Mouse (Mus musculus) activated CD4-positive, CD25-positive, alpha-beta regulatory T cell, adult 4 months (primary cell): ENCODE data around the gene Por. TPM values are rescaled to one million over a fixed set of nuclear protein-coding genes. Genes with fewer than 3 reads are reported as not detected.

Experiments
- ATAC-seq: one replicate; pipeline ENCODE4 v1.8.0; 2017
- polyA plus RNA-seq, 2 experiments: library from polyadenylated mRNA; unstranded; fragments of 100-300 nt; shearing (Covaris generic); gene quantifications; one replicate each; pipeline ENCODE4 v1.2.1; 2017

Gene Por
- 10 to 100 TPM; 15.7 to 21.9 TPM for polyA plus RNA-seq

DNA sequence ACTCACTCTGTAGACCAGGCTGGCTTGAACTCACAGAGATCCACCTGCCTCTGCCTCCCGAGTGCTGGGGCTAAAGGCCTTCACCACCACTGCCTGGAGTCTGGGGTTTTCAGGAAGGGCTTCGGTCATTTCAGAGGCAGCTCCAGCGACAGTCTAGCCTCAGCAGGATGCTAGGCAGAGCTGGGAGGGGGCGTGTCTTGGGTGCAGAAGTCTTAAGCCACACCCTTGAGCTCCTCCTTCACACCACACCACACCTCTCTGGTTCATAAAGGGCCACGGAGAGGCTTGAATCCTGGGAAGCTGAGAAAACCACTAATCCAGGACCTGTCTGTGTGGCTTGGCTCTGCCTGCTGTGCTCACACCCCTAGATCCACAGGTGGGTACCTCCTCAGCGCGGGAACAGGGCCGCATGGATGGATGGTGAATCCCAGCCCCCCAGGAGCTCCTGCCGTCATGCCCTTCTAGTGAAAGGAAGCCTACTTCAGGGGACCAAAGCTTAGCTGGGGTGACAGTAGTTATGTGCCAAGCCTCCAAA is at the start of gene Por:
Por (plus strand) TSS at position 293 of the 535 bp plus-strand sequence.
- ATAC-seq = peak; percentile 66

DNA sequence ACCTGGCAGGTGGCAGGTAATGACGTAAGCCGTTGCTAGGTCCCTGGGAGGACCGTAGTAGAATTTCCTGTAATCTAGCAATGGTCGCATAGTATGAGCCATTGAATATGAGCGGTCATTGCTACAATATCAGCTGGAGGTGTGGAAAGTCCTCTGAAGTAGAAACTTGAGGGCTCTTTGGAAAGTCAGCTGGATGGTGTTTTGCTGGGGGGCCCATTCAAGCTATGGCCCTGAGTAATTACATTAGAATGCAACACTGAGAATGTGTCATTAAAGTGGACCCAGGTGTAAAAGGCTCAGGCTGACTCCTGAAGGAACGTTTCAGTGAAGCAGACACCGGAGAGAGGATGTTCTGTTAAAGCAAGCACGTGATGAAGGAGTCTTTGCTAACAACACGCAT is 49.3 kb upstream of the Por start:
- no peak for ATAC-seq

DNA sequence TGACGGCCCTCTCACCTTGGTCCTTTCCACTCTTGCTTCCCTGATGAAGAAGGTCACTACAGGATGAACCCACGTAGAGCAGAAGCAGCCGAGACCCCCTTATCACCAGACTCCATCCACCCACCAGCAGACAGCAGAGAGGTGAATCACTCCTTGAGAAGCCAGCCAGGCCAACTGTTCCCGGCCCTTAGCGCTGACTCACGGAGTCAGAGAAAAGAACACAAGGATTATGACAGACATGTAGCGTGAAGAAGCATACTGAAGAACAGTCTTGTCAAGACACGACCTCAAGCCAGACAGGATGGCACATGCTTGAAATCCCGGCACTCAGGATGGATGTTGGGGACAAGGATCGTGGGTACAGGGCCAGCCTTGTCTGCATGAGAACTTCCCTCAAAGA is 48.1 kb upstream of the Por start:
- ATAC-seq = no peak

- no peak for ATAC-seq
Measured at GRCm38 (mm10) chr5:135623006-135623563, 46.7 kb upstream of the Por start.

GRCm38 (mm10) chr5:135628916-135629315 is 40.9 kb upstream of the Por start:
- no peak for ATAC-seq

DNA sequence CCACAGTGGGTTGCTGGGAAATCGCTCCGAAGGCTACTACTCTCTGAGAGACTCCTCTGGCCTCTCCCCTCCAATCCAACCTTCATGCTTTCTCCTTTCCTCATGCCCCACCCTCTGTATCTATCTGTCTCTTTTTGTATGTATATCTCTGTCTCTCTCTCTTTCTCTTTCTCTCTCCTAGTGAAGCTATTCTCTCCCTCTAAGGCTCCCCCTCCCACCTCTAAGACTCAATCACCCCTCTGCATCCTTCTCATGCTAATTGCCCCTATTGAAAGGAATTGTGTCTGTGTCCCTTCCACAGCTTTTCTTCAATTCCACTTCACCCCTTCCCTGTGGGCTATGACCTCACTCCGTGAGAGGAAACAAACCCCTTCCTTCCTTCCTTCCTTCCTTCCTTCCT is 40.4 kb upstream of the Por start:
- no peak for ATAC-seq

DNA sequence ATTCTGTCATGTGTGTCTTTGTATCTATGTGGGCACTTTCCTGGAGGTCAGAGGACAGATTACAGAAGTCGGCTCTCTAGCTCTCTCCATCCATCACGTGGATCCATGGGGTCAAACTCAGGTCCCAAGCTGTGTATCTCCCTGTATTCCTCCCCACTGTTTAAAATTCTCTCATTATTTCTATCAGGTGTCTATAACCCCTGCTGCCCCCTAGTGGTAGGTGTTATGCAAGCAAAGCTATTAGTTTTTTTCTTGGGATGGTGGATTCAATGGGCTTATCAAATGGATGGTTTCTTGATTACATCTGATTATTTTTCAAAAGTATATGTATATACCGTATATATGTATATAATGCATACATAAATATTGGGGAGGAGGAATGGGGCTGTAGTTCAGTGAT is 39.2 kb upstream of the Por start:
- no peak for ATAC-seq

DNA sequence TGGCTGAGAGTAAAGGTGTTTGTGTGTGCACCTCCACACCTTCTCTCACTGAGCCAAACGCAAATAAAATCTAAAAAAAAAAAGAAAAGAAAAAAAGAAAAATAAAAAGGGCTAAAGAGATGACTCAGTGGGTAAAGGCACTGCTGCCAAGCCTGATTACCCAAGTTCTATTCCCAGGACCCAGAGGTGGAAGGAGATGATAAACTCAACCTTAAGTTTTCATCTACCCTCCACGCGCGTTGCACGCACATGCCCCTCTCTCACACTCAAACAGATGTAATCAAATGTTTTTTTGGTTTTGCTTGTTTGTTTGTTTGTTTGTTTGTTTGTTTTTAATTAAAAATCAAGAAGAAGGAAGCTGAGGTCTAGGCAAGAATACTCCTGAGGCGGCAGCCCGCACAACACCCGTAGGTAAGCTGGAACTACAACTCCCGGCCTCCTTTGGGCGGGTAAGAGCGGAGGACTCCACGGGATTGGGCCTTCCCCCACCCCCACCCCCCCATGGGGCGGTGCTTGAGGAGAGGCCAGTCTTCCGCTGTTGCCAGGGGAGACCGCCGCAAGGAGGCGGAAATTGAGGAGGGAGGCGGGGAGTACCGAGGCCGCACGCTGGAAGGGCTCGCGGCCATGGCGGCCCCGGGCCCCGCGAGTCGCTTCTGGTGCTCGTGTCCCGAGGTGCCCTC is 37.6 kb upstream of the Por start, which contains the start of gene Rhbdd2:
Rhbdd2 (plus strand) TSS at position 502 of the 680 bp plus-strand sequence.
- ATAC-seq = peak; percentile 96

DNA sequence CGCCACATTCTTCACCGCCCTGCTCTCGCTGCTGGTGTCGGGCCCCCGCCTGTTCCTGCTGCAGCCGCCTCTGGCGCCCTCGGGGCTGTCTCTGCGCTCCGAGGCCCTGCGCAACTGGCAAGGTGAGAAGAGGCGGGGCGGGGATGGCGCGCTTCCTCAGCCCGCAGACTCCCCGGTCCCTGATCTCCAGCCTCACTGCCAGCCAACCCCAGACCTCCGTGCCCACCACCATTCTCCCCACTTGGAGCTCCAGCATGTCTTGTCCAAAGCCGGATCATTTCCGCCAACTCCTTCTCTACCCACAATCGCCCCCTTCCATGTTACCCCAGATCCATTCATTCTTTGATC is 37.1 kb upstream of the Por start:
- ATAC-seq = peak; percentile 66

- no peak for ATAC-seq
Measured at GRCm38 (mm10) chr5:135639760-135640458, 29.9 kb upstream of the Por start.

DNA sequence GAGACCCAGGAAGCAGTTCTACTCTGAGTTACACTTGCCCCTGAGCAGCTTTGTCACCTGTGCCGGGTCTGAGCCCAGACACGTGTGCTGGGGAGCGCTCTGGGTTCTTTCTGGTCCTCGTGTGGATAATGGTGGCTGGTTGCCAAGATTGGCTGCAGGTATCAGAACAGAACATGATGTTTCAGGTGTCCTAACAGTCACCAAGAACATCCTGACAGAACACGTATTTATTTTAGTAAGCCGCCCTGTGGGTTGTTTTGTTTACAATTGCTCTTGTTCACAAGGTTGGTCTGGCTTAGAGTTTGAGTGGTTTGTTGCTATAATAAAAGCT is 29.4 kb upstream of the Por start:
- ATAC-seq = no peak

DNA sequence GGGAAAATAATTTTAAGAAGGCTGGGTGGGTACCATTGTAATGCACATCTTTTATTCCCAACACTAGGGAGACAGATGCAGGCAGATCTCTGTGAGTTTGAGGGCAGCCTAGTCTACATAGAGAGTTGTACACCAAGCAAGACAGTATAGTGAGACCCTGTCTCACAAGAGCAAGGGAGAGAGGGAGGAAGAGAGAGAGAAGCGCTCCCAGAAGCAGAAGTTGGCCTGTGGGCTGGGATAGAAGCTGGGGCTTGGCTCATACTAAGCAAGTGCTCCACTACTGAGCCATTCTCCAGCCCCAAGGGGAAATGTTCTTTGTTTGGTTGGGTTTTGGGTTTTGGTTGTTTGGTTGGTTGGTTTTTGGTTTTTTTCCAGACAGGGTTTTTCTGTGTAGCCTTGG is 28.8 kb upstream of the Por start:
- no peak for ATAC-seq

GRCm38 (mm10) chr5:135642686-135643551 is 26.9 kb upstream of the Por start:
- ATAC-seq = no peak

DNA sequence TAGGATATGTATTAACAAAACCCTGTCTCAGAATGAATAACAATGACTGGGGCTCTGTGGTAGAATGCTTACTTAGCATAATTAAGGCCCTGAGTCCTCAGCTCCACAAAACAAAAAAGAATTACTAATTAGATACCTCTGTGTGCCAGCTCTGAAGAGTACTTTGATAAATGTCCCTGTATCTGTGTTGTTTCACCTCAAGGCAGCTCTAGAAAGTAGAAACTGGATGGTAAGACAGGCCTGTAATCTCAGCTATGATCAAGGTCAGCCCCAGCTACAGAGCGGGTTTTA is 26.3 kb upstream of the Por start:
- no peak for ATAC-seq

DNA sequence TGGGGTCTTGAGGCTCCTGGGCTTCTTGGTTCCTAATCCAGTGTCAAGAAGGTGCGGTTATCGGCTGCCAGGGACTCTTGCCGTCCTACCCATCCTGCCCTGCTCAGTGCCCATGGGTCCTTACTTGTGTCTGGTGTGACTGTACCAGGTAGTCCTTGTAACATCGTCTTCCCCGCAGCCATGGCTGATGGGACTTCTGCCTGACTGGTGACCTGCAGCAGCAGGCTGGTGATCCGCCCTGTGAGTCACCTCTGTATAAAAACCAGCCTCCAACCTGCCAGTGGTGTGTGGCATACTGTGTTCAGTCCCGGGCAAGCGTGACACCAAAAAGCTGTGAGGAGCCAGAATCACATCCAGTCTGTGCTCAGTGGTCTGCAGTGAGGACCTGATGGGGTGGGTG is 26.0 kb upstream of the Por start:
- no peak for ATAC-seq

DNA sequence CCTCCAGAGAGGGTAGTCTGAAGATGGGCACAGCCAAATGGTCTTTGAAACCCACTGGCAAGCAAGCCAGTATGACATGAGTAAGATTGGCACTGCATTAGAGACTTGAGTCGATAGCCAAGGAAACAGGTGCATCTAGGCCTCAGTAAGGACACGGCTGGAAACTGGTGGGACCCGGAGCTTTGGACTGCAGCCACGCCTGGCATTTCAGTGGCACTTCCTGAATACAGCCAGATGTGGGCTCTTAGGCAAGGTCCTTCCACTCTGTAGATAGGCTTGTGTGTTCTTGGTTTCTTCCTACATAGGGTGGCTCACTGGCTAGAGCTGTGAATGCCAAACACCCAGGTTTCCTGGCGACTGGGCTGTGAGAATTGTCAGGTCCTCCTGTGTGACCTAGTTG is 24.5 kb upstream of the Por start:
- no peak for ATAC-seq

GRCm38 (mm10) chr5:135646038-135646437 is 23.8 kb upstream of the Por start:
- ATAC-seq = no peak

DNA sequence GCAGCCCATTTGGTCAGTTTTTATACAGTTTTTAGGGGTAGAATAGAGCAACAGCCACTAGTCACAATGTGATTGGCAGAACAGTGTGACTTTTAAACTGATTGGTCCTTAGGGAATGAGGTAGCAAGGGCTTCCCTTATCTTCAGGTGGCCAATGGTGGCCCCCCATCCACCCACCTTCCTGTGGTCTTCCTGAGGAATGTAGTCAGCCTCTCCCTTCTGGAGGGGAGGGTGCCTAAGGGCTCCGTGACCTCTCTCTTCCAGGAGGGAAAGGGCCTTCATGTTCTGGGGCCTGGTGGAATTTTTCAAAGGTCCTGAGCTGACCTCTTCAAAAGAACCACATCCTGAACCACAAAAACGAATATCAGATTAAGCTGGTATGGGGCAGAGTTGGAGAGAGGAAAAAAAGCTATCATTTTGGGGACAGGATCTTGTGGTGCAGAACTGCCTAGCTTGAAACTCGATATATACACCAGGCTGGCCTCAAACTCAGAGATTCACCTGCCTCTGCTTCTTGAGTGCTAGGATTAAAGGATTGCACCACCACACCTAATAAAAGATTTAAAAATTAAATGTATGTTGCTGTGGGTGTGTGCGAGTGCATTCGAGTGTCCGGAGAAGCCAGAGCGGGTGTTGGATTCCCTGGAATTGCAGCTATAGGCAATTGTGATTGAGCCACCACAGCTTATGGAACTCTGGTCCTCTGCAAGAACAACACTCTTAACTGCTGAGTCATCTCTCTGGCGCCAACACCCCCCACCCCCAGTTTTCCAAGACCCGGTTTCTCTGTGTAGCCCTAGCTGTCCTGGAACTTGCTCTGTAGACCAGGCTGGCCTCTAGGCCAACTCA is 21.1 kb upstream of the Por start:
- no peak for ATAC-seq

GRCm38 (mm10) chr5:135649309-135649633 is 20.6 kb upstream of the Por start:
- no peak for ATAC-seq

GRCm38 (mm10) chr5:135651536-135651935 is 18.3 kb upstream of the Por start:
- no peak for ATAC-seq

GRCm38 (mm10) chr5:135653209-135653608 is 16.6 kb upstream of the Por start:
- ATAC-seq = no peak

- no peak for ATAC-seq
Measured at GRCm38 (mm10) chr5:135656046-135656445, 13.8 kb upstream of the Por start.

DNA sequence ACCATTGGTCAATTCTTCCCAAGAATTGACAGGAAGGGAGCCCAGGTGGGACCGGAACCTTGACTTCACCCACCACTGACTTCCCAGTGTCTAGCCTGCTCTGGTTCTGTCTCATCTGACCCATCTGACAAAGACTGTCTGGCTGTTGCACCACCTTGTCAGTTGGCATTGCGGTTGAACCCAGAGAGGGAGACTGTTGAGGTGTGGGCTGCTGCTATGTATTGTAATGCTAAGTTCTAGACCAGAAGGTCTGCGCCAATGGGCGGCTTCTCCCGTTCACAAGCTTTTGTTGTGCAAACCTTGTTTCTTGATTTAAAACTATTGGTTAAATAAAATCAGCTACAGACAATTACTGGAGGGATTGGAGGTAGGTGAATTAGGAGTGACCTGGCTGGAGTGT is 12.7 kb upstream of the Por start:
- ATAC-seq = no peak
